ENCODE assay signal across 14 mouse cellular contexts in genomic region chr12:80878653-80879052, GRCm38 (mm10).
DNase-seq lines count a peak whose midpoint lies in the region; ATAC-seq lines count a peak whose summit lies in the region.
"Had no signal": no experiment of that assay in that cellular context is flagged by ENCODE, and none has a peak within 500 bp of the region (broad histone marks: within the 10 kb centered on the region; RNA-seq: fewer than 3 reads in every experiment).

No protein-coding gene starts in this region.

- no peak for ATAC-seq in forebrain, embryonic 13.5 days
- no peak for ATAC-seq in forebrain, embryonic 16.5 days
- ATAC-seq in kidney, embryonic 14.5 days (ENCODE audit: low FRiP score, low TSS enrichment): no peak
- ATAC-seq: Patski had no signal

- no peaks in the 10 kb centered on the region for H3K9me3 ChIP-seq in forebrain, embryonic 13.5 days (replicated peaks)
- no peaks in the 10 kb centered on the region for H3K9me3 ChIP-seq in forebrain, embryonic 16.5 days (ENCODE audit: control insufficient read depth, low read length)
- no peaks in the 10 kb centered on the region for H3K9me3 ChIP-seq in kidney, embryonic 14.5 days (ENCODE audit: control insufficient read depth, low read length)
- H3K9me3 ChIP-seq: embryonic facial prominence, embryonic 12.5 days; limb, embryonic 10.5 days; liver, embryonic 13.5 days; midbrain, embryonic 10.5 days had no signal

- H3K27ac ChIP-seq in forebrain, embryonic 13.5 days: peak overlapping the region; percentile 19; the same call in 1 of the 2 replicates
- no peak overlapping the region for H3K27ac ChIP-seq in forebrain, embryonic 16.5 days (ENCODE audit: low read length)
- no peak overlapping the region for H3K27ac ChIP-seq in kidney, embryonic 14.5 days (ENCODE audit: low read depth, low read length)
- H3K27ac ChIP-seq: embryonic facial prominence, embryonic 12.5 days; limb, embryonic 10.5 days; liver, embryonic 13.5 days had no signal

- H3K4me3 ChIP-seq in forebrain, embryonic 13.5 days: no peak overlapping the region
- no peak overlapping the region for H3K4me3 ChIP-seq in forebrain, embryonic 16.5 days (replicated peaks; ENCODE audit: low read length)
- no peak overlapping the region for H3K4me3 ChIP-seq in kidney, embryonic 14.5 days (ENCODE audit: low read length)
- H3K4me3 ChIP-seq: embryonic facial prominence, embryonic 12.5 days; limb, embryonic 10.5 days; liver, embryonic 13.5 days; midbrain, embryonic 10.5 days had no signal

- H3K4me1 ChIP-seq in forebrain, embryonic 13.5 days: peaks cover 13% of the 10 kb centered on the region
- H3K4me1 ChIP-seq in forebrain, embryonic 16.5 days (replicated peaks; ENCODE audit: control insufficient read depth, insufficient read depth, low read length): no peaks in the 10 kb centered on the region
- no peaks in the 10 kb centered on the region for H3K4me1 ChIP-seq in kidney, embryonic 14.5 days (ENCODE audit: control insufficient read depth, insufficient read depth, low read length)
- H3K4me1 ChIP-seq: embryonic facial prominence, embryonic 12.5 days; liver, embryonic 13.5 days; midbrain, embryonic 10.5 days had no signal

- H3K27me3 ChIP-seq in forebrain, embryonic 13.5 days: no peaks in the 10 kb centered on the region
- H3K27me3 ChIP-seq in forebrain, embryonic 16.5 days (replicated peaks; ENCODE audit: control insufficient read depth, insufficient read depth, low read length): no peaks in the 10 kb centered on the region
- H3K27me3 ChIP-seq in kidney, embryonic 14.5 days (ENCODE audit: control insufficient read depth, insufficient read depth, low read length): no peaks in the 10 kb centered on the region
- H3K27me3 ChIP-seq: embryonic facial prominence, embryonic 12.5 days; liver, embryonic 13.5 days; Patski had no signal

- H3K9ac ChIP-seq in forebrain, embryonic 13.5 days: no peak overlapping the region
- no peak overlapping the region for H3K9ac ChIP-seq in forebrain, embryonic 16.5 days (replicated peaks; ENCODE audit: low read depth, low read length)
- no peak overlapping the region for H3K9ac ChIP-seq in kidney, embryonic 14.5 days (ENCODE audit: low read depth, low read length)
- H3K9ac ChIP-seq: embryonic facial prominence, embryonic 12.5 days; liver, embryonic 13.5 days had no signal

- H3K36me3 ChIP-seq in forebrain, embryonic 13.5 days (ENCODE audit: poor library complexity, severe bottlenecking): peaks cover 52% of the 10 kb centered on the region
- H3K36me3 ChIP-seq in forebrain, embryonic 16.5 days (ENCODE audit: control insufficient read depth, insufficient read depth): 0 out of 2 replicates have a peak, but pooled peaks cover 2% of the 10 kb centered on the region
- H3K36me3 ChIP-seq in kidney, embryonic 14.5 days (ENCODE audit: control insufficient read depth, insufficient read depth, low read length): peaks cover 35% of the 10 kb centered on the region

- 70% methylated on average over 3 of the region's 3 CpGs for WGBS in forebrain, embryonic 13.5 days
- 75% methylated on average over 3 of the region's 3 CpGs for WGBS in forebrain, embryonic 16.5 days
- 65% methylated on average over 3 of the region's 3 CpGs for WGBS in kidney, embryonic 14.5 days

- DNase-seq in kidney, adult 11 months: peak; percentile 62
- DNase-seq in kidney, adult 18-20 months: peak; percentile 33
- DNase-seq in kidney, postnatal 14 days: peak; percentile 45
- DNase-seq in thymus, adult 18-20 months: no peak
- no peak for DNase-seq in right cerebral cortex, postnatal 14 days
- DNase-seq: liver, embryonic 13.5 days; lung, postnatal 14 days had no signal

- H3K4me2 ChIP-seq in forebrain, embryonic 13.5 days: no peak overlapping the region
- H3K4me2 ChIP-seq in forebrain, embryonic 16.5 days (ENCODE audit: low read length): no peak overlapping the region
- H3K4me2 ChIP-seq in kidney, embryonic 14.5 days (replicated peaks; ENCODE audit: low read depth, low read length): no peak overlapping the region
- H3K4me2 ChIP-seq: embryonic facial prominence, embryonic 12.5 days; liver, embryonic 13.5 days had no signal

Comparison
In these comparisons a context has a peak if more than half of its experiments do, and no peak if none do; other contexts are left out.
1. DNase-seq: peak in kidney, adult 11 months (single experiment), kidney, adult 18-20 months (single experiment) and kidney, postnatal 14 days (single experiment); none in thymus, adult 18-20 months (0 of 2) and right cerebral cortex, postnatal 14 days (single experiment).